Mouse (Mus musculus) embryonic facial prominence, embryonic 14.5 days (tissue): ENCODE results near the gene Klhdc7a. TPM values are rescaled to one million over a fixed set of nuclear protein-coding genes. Genes with fewer than 3 reads are reported as not detected.

Experiments
- ATAC-seq: fragments of 200-750 bp; cut with Nextera tagmentation; 2 replicates; pipeline ENCODE4 v1.8.0; 2017; ENCODE audit warnings: low read depth, moderate number of reproducible peaks, moderate TSS enrichment
- DNase-seq: peaks from one replicate; pipeline ENCODE4 v3.0.0-alpha.2; 2015; ENCODE audit warnings: low spot score
- H3K27ac ChIP-seq: fragments of 300-500 bp; sonication (generic); replicated peaks from 2 replicates; pipeline ENCODE4 v1.5.1; 2014; ENCODE audit warnings: low read depth, mild to moderate bottlenecking, low read length, moderate library complexity
- H3K27me3 ChIP-seq: fragments of 300-500 bp; sonication (generic); replicated peaks from 2 replicates; pipeline ENCODE4 v1.6.1; 2014; ENCODE audit warnings: low read length; ENCODE audit not compliant: control insufficient read depth, insufficient read depth
- H3K36me3 ChIP-seq: fragments of 300-500 bp; sonication (generic); 2 replicates; pipeline ENCODE4 v1.6.1; 2014; ENCODE audit warnings: low read length, mixed read lengths; ENCODE audit not compliant: control insufficient read depth, insufficient read depth
- H3K4me1 ChIP-seq: fragments of 300-500 bp; sonication (generic); 2 replicates; pipeline ENCODE4 v1.6.1; 2014; ENCODE audit warnings: antibody characterized with exemption, low read length; ENCODE audit not compliant: control insufficient read depth, insufficient read depth
- H3K4me2 ChIP-seq: fragments of 300-500 bp; sonication (generic); 2 replicates; pipeline ENCODE4 v1.6.1; 2014; ENCODE audit warnings: low read depth, mild to moderate bottlenecking, low read length, moderate library complexity, mixed read lengths
- H3K4me3 ChIP-seq: fragments of 300-500 bp; sonication (generic); 2 replicates; pipeline ENCODE4 v1.5.1; 2014; ENCODE audit warnings: low read depth, mild to moderate bottlenecking, low read length
- H3K9ac ChIP-seq: fragments of 300-500 bp; sonication (generic); 2 replicates; pipeline ENCODE4 v1.6.1; 2014; ENCODE audit warnings: low read depth, mild to moderate bottlenecking, low read length, moderate library complexity, mixed read lengths
- H3K9me3 ChIP-seq: fragments of 300-500 bp; sonication (generic); 2 replicates; pipeline ENCODE4 v1.6.1; 2016; ENCODE audit warnings: low read length; ENCODE audit not compliant: control insufficient read depth
- WGBS: fragments of 180-500 bp; shearing (Covaris S2); extraction: QIAGEN DNeasy Blood & Tissue Kit; methylation state at CpG from one replicate; pipeline ENCODE4 v1.1.7; 2014; 5-methylcytosine and 5-hydroxymethylcytosine counted together
- microRNA counts: library from miRNA; unstranded; fragments of <30 nt; microRNA quantifications from one replicate; lab custom pipeline; 2017
- microRNA-seq: library from miRNA; unstranded; fragments of <30 nt; microRNA quantifications from one replicate; pipeline ENCODE4, GENCODE M21; 2016; ENCODE audit warnings: borderline number of aligned reads
- polyA plus RNA-seq: library from polyadenylated mRNA; unstranded; fragments of >200 nt; fragmentation: Nextera tagmentation; extraction: Ambion mirVana; gene quantifications from 2 replicates; pipeline ENCODE4 v1.2.1, GENCODE M21; 2014

The Klhdc7a gene
- polyA plus RNA-seq, 1 experiment from 2014 or later = 0.51 TPM

DNA sequence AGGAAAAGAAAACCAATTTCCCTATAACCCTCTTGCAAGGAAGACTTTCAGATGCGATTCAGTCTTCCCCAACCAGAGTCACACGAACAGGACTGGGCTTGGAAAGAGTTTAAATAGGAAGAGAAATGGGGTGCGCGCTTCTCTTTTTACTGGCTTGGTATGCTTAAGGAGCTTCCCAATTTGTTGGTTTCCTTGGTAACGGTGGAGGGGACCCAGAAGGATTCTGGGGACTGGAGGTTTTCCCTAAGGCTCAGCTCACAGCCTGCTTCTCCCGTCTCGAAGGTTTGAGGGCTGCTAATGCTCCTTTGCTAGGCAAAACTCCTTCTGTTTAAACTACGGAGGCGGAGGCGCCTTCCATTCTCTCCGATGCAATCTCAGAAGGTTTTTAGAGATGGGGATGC, 41.7 kb downstream of the Klhdc7a start:
- no peak for ATAC-seq
- WGBS = 5% methylated on average over 11 of the region's 11 CpGs
- H3K27ac ChIP-seq = 0 out of 2 replicates have a peak overlapping the region, but pooled peaks have one; percentile 28
- peak overlapping the region; percentile 27 for H3K4me3 ChIP-seq
- H3K27me3 ChIP-seq = peaks cover 23% of the 10 kb centered on the region
- no peaks in the 10 kb centered on the region for H3K36me3 ChIP-seq
- H3K4me1 ChIP-seq = peaks cover 6% of the 10 kb centered on the region
- no peaks in the 10 kb centered on the region for H3K9me3 ChIP-seq
- peak overlapping the region; percentile 57 for H3K4me2 ChIP-seq
- DNase-seq = peak; percentile 54
- H3K9ac ChIP-seq = 0 out of 2 replicates have a peak overlapping the region, but pooled peaks have one; percentile 52

DNA sequence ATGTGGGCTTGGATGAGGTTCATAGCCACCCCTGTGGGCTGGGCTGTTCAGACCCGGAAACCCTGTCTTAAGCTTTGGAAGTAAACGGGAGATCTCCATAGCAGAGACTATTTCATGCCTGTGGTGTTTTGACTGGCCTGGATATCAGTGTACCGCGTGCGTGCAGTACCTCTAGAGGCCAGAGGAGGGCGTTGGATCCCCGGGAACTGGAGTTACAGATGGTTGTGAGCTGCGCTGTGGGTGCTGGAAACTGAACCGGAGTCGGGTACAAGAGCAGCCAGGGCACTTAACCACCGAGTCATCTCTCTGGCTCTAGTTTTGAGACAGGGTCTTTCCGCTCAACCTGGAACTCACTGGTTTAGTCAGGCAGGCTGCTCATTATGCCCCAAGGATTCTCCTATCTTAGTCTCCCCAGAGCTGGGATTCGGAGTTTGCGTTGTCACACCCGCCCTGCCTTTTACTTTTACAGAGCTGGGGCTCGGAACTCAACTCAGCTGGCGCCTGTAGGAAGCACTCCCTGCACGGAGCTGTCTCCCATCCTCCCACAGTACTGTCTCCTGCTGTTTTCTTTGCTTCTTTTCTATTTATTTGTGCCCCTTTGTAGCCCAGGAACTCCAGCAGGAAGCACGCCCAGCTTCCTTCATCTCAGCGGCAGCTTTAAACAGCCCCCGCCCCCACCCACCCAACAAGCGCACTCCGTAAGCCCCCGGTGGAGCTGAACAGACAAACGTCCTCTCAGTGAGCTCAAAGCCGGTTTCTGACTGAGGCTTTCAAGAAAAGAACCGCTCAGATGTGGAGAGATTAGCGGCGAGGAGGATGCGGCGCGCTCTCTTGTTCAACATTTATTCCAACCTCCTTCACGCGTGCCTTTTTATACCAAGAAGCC, 42.3 kb downstream of the Klhdc7a start:
- H3K4me1 ChIP-seq = peaks cover 6% of the 10 kb centered on the region
- H3K9me3 ChIP-seq = no peaks in the 10 kb centered on the region
- H3K36me3 ChIP-seq = no peaks in the 10 kb centered on the region
- 13% methylated on average over 34 of the region's 34 CpGs for WGBS
- H3K4me3 ChIP-seq = peak overlapping the region; percentile 27
- no peak for ATAC-seq
- H3K27me3 ChIP-seq = peaks cover 23% of the 10 kb centered on the region
- H3K9ac ChIP-seq = peak overlapping the region; percentile 52; the same call in 1 of the 2 replicates
- H3K27ac ChIP-seq = 0 out of 2 replicates have a peak overlapping the region, but pooled peaks have one; percentile 28
- peak overlapping the region; percentile 57 for H3K4me2 ChIP-seq
- DNase-seq = peak; percentile 39

DNA sequence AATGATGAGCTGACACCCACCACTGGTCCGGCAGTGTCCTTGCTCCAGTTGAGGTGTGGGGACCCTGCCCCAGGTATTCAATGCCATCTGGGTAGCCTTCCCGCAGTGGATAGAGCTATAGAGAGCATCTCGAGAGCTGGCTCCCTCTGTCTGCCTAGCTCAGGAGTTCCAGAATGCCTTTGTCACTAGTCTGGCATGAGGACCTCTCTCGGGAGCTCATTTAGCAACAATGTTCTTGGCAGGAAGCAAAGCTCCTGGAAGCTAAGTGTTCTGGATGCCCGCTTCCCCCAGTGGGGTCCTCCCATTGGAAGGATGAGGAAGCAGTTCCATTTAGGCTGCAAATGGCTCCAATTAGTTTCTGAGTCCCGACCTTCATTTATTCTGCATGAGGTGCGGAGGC, 51.1 kb downstream of the Klhdc7a start:
- Histone ChIP-seq H3K36me3 (no peaks in the 10 kb centered on the region), H3K27me3 (no peaks in the 10 kb centered on the region; the same call in 1 of the 2 replicates), H3K4me1 (no peaks in the 10 kb centered on the region), H3K4me3 (no peak overlapping the region), H3K4me2 (no peak overlapping the region), H3K9me3 (no peaks in the 10 kb centered on the region), H3K9ac (no peak overlapping the region), H3K27ac (no peak overlapping the region)
- 68% methylated on average over 7 of the region's 7 CpGs for WGBS
- ATAC-seq (no peak), DNase-seq (peak; percentile 29)

MicroRNAs encoded within 50 kb of the gene (microRNA counts, 519-probe panel; counts per million panel counts)
- microRNA mmu-miR-2139 (lab: Ali Mortazavi, UCI) = 2,241 counts per million, percentile 32 among the panel's probes with 10 or more counts

Small RNA genes lying within 50 kb of the gene (microRNA-seq; reads per million reads assigned to microRNA genes)
- not detected for gene Mir2139

Other genes with a start within 250 kb of the Klhdc7a start
- 2.6 TPM in 2 replicates for gene Pax7, start 134.5 kb downstream of the Klhdc7a start, polyA plus RNA-seq